Mouse (Mus musculus): ENCODE results near the gene Tgfb2.

DNA sequence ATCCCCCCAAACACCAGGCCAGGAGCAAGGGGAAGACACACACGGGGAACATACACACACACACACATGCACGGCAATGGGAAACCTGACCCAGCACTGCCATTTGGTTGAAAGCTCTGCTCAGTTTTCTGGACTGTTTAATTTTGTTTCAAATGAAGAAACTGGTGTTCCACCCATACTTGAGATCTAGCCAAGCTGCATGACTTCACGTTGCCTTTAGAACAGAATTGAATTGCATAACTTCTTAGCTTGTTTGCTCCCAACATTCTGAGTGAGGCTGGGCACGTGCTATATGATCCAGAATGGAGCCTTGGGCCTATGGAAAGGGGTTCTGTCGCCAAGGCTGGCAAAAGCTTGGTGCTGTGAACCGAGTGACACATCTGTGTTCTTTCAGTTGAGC is 87.5 kb downstream of the Tgfb2 start:
- TF ChIP-seq GATA1 (IDR thresholded peaks at IDR 0.05; ENCODE audit: low read length) (no peak), TAL1 (IDR thresholded peaks at IDR 0.05; ENCODE audit: low read length) (no peak)

Measured in erythroblast, embryonic 14.5 days (primary cell).